Mouse (Mus musculus) C2C12 (cell line): Measurements from ENCODE around the gene Map2k6.

Experiments
- CTCF ChIP-seq: IDR thresholded peaks from one replicate; pipeline ENCODE4 v1.5.1; 2011; ENCODE audit not compliant: control insufficient read depth, insufficient read depth, insufficient read length
- FOSL1 ChIP-seq: IDR thresholded peaks from one replicate; pipeline ENCODE4 v1.8.0; 2011; ENCODE audit warnings: mild to moderate bottlenecking, low read length; ENCODE audit not compliant: poor library complexity, insufficient read depth, severe bottlenecking
- MAX ChIP-seq: IDR thresholded peaks from one replicate; pipeline ENCODE4 v1.6.1; 2011; ENCODE audit warnings: mild to moderate bottlenecking, control low read depth
- MYOD1 ChIP-seq: IDR thresholded peaks from one replicate; pipeline ENCODE4 v1.6.1; 2011; ENCODE audit warnings: low read depth; ENCODE audit not compliant: control insufficient read depth, insufficient read length
- USF1 ChIP-seq: IDR thresholded peaks from one replicate; pipeline ENCODE4 v1.6.1; 2011; ENCODE audit warnings: low read depth, mild to moderate bottlenecking, control low read depth, moderate library complexity

GRCm38 (mm10) chr11:110405607-110406006 is 6.7 kb downstream of the Map2k6 start:
- TF ChIP-seq MYOD1: no peak
- no peak for TF ChIP-seq CTCF
- no peak for TF ChIP-seq MAX
- no peak for TF ChIP-seq FOSL1
- no peak for TF ChIP-seq USF1
